Mouse (Mus musculus): ENCODE measurements around the gene Mmp24. TPM values are rescaled to one million over a fixed set of nuclear protein-coding genes. Genes with fewer than 3 reads are reported as not detected.

Mmp24 gene
- polyA plus RNA-seq, 1 experiment, result not detected

- TF ChIP-seq GATA1 (IDR thresholded peaks at IDR 0.05; ENCODE audit: low read length), result no peak
Observed at GRCm38 (mm10) chr2:155756855-155757566, 18.1 kb upstream of the Mmp24 start.

DNA sequence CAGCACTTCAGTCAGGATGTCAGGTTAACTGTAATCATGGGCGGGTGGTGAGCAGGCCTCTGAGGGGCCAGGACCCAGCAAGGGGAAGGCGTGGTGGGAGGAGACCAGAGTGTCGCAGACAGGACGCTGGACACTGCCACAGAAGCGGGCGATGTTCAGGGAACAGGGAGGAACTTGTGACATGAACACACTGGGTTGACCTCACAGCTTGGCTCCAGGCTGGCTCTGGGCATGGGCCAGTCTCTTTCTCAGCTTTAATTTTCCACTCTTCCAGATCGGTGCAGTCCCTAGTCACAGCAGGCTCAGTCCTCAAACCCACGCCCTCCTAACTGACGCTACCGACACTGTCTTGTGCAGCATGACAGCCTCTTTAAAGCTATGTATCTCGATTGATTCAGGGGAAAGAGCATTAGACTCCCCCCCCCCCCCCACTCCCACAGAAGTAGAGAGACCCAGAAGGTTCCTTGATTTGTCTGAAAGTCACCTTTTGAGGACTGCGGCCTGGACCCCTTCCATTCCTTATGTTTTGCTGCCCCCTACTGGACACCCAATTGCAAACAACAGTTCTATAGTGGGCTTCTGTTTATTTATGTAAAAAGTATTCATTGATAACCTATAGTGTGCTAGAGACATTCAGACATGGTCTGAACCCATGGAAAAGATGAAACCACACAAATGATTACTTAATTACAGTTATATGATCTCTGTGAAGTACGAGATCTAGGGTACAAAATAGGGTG is 10.3 kb upstream of the Mmp24 start:
- no peak for TF ChIP-seq GATA1 (IDR thresholded peaks at IDR 0.05; ENCODE audit: low read length)

GRCm38 (mm10) chr2:155773664-155774063 is 1.5 kb upstream of the Mmp24 start:
- TF ChIP-seq GATA1 (IDR thresholded peaks at IDR 0.05; ENCODE audit: low read length), result no peak

DNA sequence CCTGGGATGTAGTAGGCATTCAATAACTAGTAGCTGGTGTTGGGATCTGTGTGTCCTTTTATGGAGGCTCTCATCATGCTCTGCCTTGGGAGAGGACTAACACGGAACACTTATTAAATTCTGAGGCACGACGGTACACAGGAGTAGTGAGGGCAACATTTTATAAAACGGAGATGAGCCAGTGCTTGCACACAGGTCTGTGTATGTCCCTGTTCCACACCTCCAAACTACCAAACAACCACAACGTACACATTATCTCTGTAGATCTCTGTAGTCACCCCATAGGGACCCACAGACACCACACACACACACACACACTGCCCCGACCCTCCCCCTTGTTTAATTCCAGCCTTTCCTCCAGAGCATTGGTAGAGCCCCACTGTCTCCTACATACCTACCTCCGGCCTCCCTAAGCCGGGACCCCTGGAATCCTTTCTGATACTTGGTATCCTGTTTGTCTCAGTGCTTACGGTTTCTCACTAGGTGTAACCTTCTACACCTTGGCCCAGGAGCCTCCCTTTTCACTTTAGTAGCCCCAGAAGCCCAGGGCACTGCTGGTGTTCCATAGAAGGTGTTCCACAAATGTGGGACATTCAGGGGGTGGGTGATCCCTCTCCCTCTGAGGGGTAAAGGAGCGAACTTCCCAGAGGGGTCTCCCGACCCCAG is 748 bp upstream of the Mmp24 start:
- TF ChIP-seq GATA1 (IDR thresholded peaks at IDR 0.05; ENCODE audit: low read length), result no peak

- no peak for TF ChIP-seq GATA1 (IDR thresholded peaks at IDR 0.05; ENCODE audit: low read length)
Observed at GRCm38 (mm10) chr2:155775685-155776263, 632 bp downstream of the Mmp24 start.

DNA sequence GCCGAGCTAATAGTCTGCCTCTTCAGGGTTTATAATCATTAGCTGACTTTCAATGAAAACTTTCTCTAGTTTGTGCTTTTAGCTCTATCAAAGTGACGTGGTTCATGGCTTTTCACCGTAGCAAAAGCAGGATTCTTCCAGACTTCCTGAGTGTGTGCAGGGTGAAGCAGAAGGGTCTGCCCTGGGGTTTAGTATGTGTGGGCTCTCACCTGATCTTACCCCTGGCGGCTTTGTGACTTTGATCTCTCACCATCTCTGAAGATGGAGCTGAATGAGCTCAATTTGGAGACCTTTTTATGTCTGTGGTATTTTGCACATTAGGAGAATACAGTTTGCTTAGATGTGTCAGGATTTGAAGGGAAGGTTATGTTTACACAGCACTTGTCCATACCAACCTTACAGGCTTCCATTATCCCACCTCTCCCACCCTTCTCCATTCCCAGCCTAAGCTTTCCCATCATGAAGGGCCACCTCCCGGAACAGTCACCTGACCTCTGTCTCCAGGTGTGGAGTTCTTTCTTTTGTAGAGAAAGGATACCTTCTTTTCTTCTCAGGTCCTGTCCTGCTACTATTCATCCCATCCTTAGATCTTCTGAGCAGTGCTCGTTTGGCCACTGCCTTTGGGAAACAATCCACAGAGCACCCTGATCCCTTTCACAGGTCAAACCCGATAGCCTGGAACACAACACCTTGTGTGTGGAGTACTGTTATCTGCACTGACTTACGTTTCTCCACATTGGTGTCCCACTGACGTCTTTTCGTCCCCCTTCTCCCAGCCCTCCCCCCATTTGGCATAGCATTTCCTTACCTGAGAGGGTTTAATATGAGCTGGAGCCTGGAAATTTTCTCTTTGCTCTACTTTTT is 1.9 kb downstream of the Mmp24 start:
- no peak for TF ChIP-seq GATA1 (IDR thresholded peaks at IDR 0.05; ENCODE audit: low read length)

DNA sequence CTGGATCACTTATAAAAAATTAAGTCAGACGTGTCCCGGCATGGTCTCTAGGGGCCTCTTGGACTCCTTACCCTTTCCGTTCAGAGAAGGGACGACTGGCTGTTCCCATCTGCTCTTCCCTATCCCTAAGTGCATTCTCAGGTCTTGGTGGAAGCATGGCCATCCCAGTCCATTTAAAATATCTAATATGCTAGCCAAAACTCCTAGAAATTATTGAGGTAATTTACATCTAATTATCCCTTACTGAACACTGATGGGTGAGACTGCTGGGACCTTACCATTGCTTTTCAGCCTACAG is 2.5 kb downstream of the Mmp24 start:
- no peak for TF ChIP-seq GATA1 (IDR thresholded peaks at IDR 0.05; ENCODE audit: low read length)

DNA sequence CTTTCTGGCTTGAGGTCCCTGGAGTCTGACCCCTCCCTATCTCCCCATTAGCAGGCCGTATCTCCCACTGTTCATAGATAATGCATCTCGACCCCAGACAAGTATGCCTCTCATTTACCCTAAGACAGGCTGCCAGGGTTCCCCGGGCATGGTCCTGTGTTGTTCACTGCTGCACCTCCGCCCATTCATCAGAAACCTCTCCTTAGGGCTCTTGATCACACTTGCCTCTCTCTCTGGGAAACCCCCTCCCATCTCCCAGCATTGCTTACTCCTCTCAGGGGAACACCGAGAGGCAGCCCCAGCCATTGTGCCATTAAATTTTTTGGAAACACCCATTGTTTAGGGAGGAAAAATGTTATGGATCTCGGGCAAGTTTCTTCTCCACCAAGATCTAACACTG is 2.9 kb downstream of the Mmp24 start:
- TF ChIP-seq GATA1 (IDR thresholded peaks at IDR 0.05; ENCODE audit: low read length), result no peak

DNA sequence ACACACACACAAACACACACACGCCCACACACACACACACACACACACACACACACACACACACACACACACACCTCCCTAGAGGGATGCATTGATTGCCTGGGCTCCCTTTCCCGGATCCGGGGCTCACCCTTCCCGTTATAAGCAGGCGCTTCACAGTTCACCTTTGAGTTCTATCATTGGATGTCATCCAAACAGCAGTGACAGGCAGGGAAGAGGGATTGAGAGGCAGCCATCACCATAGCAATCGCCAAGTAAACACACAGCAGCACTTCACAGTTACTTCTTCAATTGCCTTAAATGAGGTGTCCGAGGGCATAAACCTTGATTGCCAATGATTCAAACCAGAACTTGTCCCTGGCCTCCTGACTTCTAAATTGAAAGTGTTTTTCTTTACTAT is 3.9 kb downstream of the Mmp24 start:
- no peak for TF ChIP-seq GATA1 (IDR thresholded peaks at IDR 0.05; ENCODE audit: low read length)

DNA sequence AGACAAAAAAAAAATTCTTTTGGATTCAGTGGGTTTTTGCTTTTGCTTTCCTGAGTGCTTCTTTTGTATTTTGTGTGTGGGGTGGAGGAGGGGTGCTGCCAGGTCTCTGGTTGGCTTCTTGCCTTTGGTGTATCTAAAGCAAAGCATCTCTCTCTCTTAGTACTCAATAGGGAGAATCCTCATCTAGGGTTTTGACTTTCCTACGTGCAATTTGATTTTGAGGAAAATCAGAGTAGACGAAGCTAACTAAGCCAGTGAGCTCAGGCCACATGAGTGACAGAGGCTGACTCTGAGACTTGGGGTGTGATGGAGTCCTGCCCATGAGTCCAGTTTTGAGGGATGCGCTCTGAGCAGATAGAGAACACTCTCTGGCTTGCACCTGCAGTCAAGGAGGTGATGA is 4.4 kb downstream of the Mmp24 start:
- no peak for TF ChIP-seq GATA1 (IDR thresholded peaks at IDR 0.05; ENCODE audit: low read length)

GRCm38 (mm10) chr2:155784534-155784933 is 9.4 kb downstream of the Mmp24 start:
- TF ChIP-seq GATA1 (IDR thresholded peaks at IDR 0.05; ENCODE audit: low read length), result no peak

GRCm38 (mm10) chr2:155786905-155787304 is 11.8 kb downstream of the Mmp24 start:
- no peak for TF ChIP-seq GATA1 (IDR thresholded peaks at IDR 0.05; ENCODE audit: low read length)

GRCm38 (mm10) chr2:155787949-155788931 is 13.1 kb downstream of the Mmp24 start:
- no peak for TF ChIP-seq GATA1 (IDR thresholded peaks at IDR 0.05; ENCODE audit: low read length)

- TF ChIP-seq GATA1 (IDR thresholded peaks at IDR 0.05; ENCODE audit: low read length), result no peak
Observed at GRCm38 (mm10) chr2:155792899-155793298, 17.8 kb downstream of the Mmp24 start.
